Mouse (Mus musculus): ENCODE data around the gene Trp53tg5. TPM values are rescaled to one million over a fixed set of nuclear protein-coding genes. Genes with fewer than 3 reads are reported as not detected.

Trp53tg5 gene
- polyA plus RNA-seq, 1 experiment from 2014 or later = not detected

DNA sequence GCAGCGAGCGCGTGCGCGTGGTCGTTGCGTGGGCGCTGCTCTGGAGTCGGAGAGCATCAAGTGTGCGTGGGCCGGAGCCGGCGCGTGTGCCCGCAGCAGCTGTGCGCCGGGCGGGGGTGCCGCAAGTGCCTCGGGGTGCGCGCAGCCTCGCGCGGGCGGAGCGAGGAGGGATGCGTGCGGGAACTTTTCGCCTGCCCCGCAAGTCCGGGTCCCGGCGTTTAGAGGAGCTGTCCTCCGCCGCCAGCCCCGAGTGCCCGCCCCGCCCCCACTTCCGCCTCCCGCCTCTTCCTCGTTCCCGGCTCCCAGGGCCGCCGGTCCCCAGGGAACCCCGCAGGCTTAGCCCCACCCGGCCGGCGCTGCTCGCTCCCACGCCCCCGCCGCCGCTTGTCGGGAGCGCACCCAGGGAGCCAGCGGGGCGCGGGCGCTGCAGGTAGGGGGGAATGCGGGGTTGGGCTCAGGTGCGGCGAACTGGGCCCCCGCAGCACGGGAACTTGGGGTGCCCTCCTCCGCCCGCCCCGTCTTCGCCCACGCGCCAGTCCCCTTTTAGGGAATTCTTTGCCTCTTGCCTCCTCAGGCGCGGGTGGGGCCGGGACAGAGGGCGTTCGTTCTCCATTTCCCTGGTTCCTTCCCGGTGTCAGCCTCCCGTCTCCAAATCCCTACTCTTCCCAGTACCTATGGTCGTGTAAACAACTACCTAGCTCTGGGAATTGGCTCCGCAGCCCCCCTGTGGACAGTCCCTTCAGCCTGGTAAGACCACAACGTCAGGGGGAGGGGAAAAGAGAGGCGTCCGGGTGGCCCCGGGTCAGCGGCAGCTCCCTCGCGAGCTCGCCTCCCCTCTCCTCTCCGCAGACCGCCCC, 13.0 kb upstream of the Trp53tg5 start:
- peak; percentile 80 for DNase-seq (ENCODE audit: low spot score)
- Histone ChIP-seq H3K4me2 (ENCODE audit: low read length) (peak overlapping the region; percentile 66), H3K4me1 (replicated peaks; ENCODE audit: control insufficient read depth, insufficient read depth, low read length) (peaks cover 5% of the 10 kb centered on the region; the same call in 1 of the 2 replicates), H3K9ac (ENCODE audit: low read length) (peak overlapping the region; percentile 60), H3K27ac (ENCODE audit: low read depth) (no peak overlapping the region), H3K27me3 (replicated peaks; ENCODE audit: control insufficient read depth, insufficient read depth, low read length) (0 out of 2 replicates have a peak, but pooled peaks cover 4% of the 10 kb centered on the region), H3K9me3 (ENCODE audit: control insufficient read depth, low read length) (no peaks in the 10 kb centered on the region), H3K4me3 (ENCODE audit: low read depth, low read length) (peak overlapping the region; percentile 68), H3K36me3 (ENCODE audit: control insufficient read depth, insufficient read depth, low read length) (peaks cover 4% of the 10 kb centered on the region; the same call in 1 of the 2 replicates)
- peak; percentile 64; the same call in 1 of the 2 replicates for ATAC-seq (replicated peaks; ENCODE audit: low FRiP score, low TSS enrichment, low read depth)
- WGBS = under 1% methylated on average over 87 of the region's 90 CpGs

DNA sequence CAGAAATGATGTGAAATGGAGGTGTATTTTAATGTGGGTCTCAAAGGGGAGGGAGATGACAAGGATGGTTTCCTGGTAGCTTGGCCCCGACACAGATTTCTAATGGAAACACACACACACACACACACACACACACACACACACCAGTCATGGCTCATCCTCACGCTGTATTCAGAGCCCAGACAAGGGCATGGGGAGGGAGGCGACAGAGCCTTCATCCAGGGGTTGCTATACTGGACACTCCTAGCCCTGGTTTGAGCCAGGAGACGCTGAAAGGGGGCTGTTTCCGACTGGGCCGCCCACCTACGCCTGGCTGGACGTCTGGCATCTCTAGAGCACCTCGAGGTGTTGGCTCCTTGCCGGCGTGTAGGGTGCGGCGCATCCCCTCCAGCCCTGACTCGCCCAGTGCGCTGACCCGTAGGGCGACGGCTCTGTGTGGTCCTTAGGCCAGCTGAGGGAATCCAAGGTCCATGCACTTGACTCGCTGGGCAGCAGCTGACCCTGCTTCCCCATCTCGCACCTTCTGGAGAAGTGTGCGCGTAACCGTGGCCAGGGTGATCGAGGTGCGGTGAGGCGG, 12.2 kb upstream of the Trp53tg5 start, which contains the start of gene Dbndd2:
Gene Dbndd2 (plus strand): TSS at position 426 of the 577 bp plus-strand sequence.
- Histone ChIP-seq H3K36me3 (ENCODE audit: control insufficient read depth, insufficient read depth, low read length) (peaks cover 4% of the 10 kb centered on the region; the same call in 1 of the 2 replicates), H3K4me3 (ENCODE audit: low read depth, low read length) (peak within 1 kb of the TSS; percentile 68), H3K9me3 (ENCODE audit: control insufficient read depth, low read length) (no peaks in the 10 kb centered on the region), H3K27ac (ENCODE audit: low read depth) (no peak within 1 kb of the TSS), H3K27me3 (replicated peaks; ENCODE audit: control insufficient read depth, insufficient read depth, low read length) (0 out of 2 replicates have a peak, but pooled peaks cover 4% of the 10 kb centered on the region), H3K9ac (ENCODE audit: low read length) (peak within 1 kb of the TSS; percentile 60), H3K4me1 (replicated peaks; ENCODE audit: control insufficient read depth, insufficient read depth, low read length) (peaks cover 5% of the 10 kb centered on the region; the same call in 1 of the 2 replicates), H3K4me2 (ENCODE audit: low read length) (peak within 1 kb of the TSS; percentile 66)
- DNase-seq (ENCODE audit: low spot score) = peak; percentile 70
- 2% methylated on average over 26 of the region's 26 CpGs for WGBS
- ATAC-seq (replicated peaks; ENCODE audit: low FRiP score, low TSS enrichment, low read depth) = peak; percentile 58

DNA sequence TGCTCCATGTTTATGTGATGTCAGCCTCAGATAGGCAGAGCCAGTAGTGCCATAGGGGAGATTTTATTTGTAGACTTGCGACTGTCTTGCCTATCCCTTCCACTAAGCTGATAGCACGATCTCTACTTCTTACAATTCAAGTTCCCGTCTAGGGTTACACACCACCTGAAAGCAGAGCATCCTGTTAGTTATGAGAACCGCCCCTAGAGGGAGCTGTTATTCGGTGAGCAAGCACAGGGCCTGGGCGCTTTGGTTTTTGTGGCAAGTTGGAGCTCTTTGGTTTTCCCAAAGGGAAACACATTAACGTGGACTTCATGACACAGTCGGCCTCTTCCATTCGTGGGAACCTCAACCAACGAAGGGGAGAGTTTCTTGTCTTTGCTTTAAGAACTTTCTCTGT, 3.3 kb downstream of the Trp53tg5 start:
- H3K27ac ChIP-seq (ENCODE audit: low read depth) = no peak overlapping the region
- no peak overlapping the region for H3K4me2 ChIP-seq (ENCODE audit: low read length)
- no peaks in the 10 kb centered on the region for H3K4me1 ChIP-seq (replicated peaks; ENCODE audit: control insufficient read depth, insufficient read depth, low read length)
- ATAC-seq (replicated peaks; ENCODE audit: low FRiP score, low TSS enrichment, low read depth) (no peak), DNase-seq (ENCODE audit: low spot score) (no peak)
- peaks cover 16% of the 10 kb centered on the region for H3K36me3 ChIP-seq (ENCODE audit: control insufficient read depth, insufficient read depth, low read length)
- H3K9me3 ChIP-seq (ENCODE audit: control insufficient read depth, low read length) = no peaks in the 10 kb centered on the region
- no peaks in the 10 kb centered on the region for H3K27me3 ChIP-seq (replicated peaks; ENCODE audit: control insufficient read depth, insufficient read depth, low read length)
- 31% methylated on average over 10 of the region's 10 CpGs for WGBS
- H3K9ac ChIP-seq (ENCODE audit: low read length) = no peak overlapping the region
- no peak overlapping the region for H3K4me3 ChIP-seq (ENCODE audit: low read depth, low read length)

DNA sequence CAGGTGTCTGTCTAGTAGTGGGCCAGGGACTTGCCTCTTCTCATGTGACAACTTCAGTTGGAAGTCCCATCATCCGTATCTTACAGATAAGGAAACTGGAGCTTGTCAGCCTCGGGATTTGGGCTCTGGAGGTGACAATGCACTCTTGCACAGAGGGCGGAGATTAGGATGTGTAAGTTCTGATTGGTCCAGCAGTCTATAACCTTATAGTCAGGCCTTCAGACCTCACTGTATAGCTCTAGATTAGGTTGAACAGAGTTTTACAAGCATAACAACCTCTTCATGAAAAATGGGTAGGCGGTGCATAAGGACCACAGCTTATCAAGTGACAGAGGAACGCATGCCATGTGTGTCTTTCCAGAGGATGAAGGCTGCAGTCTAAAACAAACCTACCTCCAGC, 6.7 kb downstream of the Trp53tg5 start:
- ATAC-seq (replicated peaks; ENCODE audit: low FRiP score, low TSS enrichment, low read depth) (no peak), DNase-seq (ENCODE audit: low spot score) (no peak)
- H3K27ac ChIP-seq (ENCODE audit: low read depth) = no peak overlapping the region
- H3K9me3 ChIP-seq (ENCODE audit: control insufficient read depth, low read length) = no peaks in the 10 kb centered on the region
- WGBS = 81% methylated on average over 5 of the region's 5 CpGs
- no peak overlapping the region for H3K9ac ChIP-seq (ENCODE audit: low read length)
- H3K4me1 ChIP-seq (replicated peaks; ENCODE audit: control insufficient read depth, insufficient read depth, low read length) = peaks cover 5% of the 10 kb centered on the region; the same call in 1 of the 2 replicates
- peaks cover 31% of the 10 kb centered on the region for H3K36me3 ChIP-seq (ENCODE audit: control insufficient read depth, insufficient read depth, low read length)
- no peak overlapping the region for H3K4me3 ChIP-seq (ENCODE audit: low read depth, low read length)
- H3K4me2 ChIP-seq (ENCODE audit: low read length) = no peak overlapping the region
- H3K27me3 ChIP-seq (replicated peaks; ENCODE audit: control insufficient read depth, insufficient read depth, low read length) = no peaks in the 10 kb centered on the region

DNA sequence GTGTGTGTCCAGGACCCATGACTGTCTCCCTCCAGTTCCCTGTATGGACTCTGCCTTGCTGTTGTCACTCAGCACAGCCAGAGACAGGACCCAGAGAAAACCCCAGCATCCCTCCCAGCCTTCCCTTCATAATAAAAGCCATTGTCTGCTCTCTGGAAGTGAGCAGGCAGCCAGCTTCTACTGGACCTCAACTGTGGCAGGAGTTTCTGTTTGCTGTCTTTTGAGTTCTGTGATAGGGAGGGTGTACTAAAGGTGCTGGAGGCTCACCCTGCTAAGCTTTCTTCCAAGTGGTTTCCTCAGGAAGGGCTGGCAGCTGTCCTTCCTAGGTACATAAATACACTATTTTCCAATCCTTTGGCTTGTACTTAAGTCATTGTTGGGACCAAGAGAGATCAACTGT, 8.4 kb downstream of the Trp53tg5 start:
- H3K27ac ChIP-seq (ENCODE audit: low read depth) = no peak overlapping the region
- H3K4me1 ChIP-seq (replicated peaks; ENCODE audit: control insufficient read depth, insufficient read depth, low read length) = peaks cover 7% of the 10 kb centered on the region; the same call in 1 of the 2 replicates
- no peak overlapping the region for H3K4me2 ChIP-seq (ENCODE audit: low read length)
- H3K27me3 ChIP-seq (replicated peaks; ENCODE audit: control insufficient read depth, insufficient read depth, low read length) = no peaks in the 10 kb centered on the region
- ATAC-seq (replicated peaks; ENCODE audit: low FRiP score, low TSS enrichment, low read depth) (no peak), DNase-seq (ENCODE audit: low spot score) (no peak)
- no peaks in the 10 kb centered on the region for H3K9me3 ChIP-seq (ENCODE audit: control insufficient read depth, low read length)
- H3K9ac ChIP-seq (ENCODE audit: low read length) = no peak overlapping the region
- peaks cover 31% of the 10 kb centered on the region for H3K36me3 ChIP-seq (ENCODE audit: control insufficient read depth, insufficient read depth, low read length)
- no peak overlapping the region for H3K4me3 ChIP-seq (ENCODE audit: low read depth, low read length)

DNA sequence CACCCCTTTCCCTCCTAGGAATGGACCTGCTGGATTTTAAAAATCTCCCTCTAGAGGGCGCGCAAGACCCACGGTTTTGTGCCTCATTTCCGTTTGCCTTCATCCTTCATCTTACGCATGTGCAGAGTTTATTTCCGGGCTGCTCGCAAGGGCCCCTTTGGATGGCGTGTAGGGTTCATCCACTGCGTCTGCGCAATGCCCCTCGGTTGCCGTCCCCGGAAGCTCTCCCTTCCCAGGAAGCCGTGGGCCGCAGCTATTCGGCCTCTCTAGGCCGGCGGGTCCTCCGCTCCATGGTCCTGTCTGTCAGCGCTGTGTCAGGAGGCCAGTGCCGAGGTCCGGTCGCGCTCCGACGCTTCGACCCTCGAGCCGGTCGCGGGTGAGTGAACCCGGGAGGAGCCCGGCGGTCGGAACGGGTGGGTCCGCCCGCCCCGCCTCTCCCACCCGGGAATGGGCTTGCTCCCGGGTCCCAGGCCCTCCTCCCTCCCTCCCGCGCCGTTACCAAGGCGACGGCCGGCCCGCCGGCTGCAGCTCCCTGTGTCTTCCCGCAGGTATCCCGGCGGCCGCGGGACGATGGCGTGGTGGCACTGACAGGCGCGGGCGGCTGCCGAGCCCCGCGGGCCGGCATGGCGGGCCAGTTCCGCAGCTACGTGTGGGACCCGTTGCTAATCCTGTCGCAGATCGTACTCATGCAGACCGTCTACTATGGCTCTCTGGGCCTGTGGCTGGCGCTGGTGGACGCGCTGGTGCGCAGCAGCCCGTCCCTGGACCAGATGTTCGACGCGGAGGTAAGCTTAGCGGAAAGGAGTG, 12.6 kb downstream of the Trp53tg5 start, which contains the start of gene Gm20458:
Gene Gm20458 (plus strand): TSS at position 223 of the 807 bp plus-strand sequence.
- peak within 1 kb of the TSS; percentile 71 for H3K4me3 ChIP-seq (ENCODE audit: low read depth, low read length)
- WGBS = under 1% methylated on average over 72 of the region's 79 CpGs
- H3K27me3 ChIP-seq (replicated peaks; ENCODE audit: control insufficient read depth, insufficient read depth, low read length) = no peaks in the 10 kb centered on the region
- peaks cover 17% of the 10 kb centered on the region for H3K4me1 ChIP-seq (replicated peaks; ENCODE audit: control insufficient read depth, insufficient read depth, low read length)
- peak; percentile 95 for DNase-seq (ENCODE audit: low spot score)
- H3K27ac ChIP-seq (ENCODE audit: low read depth) = peak within 1 kb of the TSS; percentile 73; the same call in 1 of the 2 replicates
- peaks cover 26% of the 10 kb centered on the region for H3K36me3 ChIP-seq (ENCODE audit: control insufficient read depth, insufficient read depth, low read length)
- H3K4me2 ChIP-seq (ENCODE audit: low read length) = peak within 1 kb of the TSS; percentile 82
- H3K9ac ChIP-seq (ENCODE audit: low read length) = peak within 1 kb of the TSS; percentile 67
- ATAC-seq (replicated peaks; ENCODE audit: low FRiP score, low TSS enrichment, low read depth) = peak; percentile 93
- no peaks in the 10 kb centered on the region for H3K9me3 ChIP-seq (ENCODE audit: control insufficient read depth, low read length)

DNA sequence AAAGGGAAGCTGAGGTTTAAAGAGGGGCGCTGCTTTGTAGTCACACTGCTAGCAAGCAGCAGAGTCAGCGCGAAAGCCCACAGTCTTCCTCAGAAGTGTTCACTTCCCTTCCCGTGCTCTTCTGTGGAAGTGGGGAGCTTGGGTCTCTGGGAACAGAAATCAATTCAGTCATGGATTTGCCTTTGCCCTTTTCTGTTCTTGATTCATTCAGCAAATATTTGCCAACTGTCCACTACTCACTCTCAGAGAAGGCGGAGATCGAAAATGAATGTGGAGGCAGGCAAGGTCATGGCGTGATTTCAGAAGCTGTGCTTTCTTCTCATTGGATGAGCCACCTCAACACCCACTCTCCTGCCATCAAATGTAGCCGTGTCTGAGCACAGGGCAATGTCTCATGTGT, 15.0 kb downstream of the Trp53tg5 start:
- Histone ChIP-seq H3K9ac (ENCODE audit: low read length) (no peak overlapping the region), H3K27me3 (replicated peaks; ENCODE audit: control insufficient read depth, insufficient read depth, low read length) (no peaks in the 10 kb centered on the region), H3K9me3 (ENCODE audit: control insufficient read depth, low read length) (no peaks in the 10 kb centered on the region), H3K4me3 (ENCODE audit: low read depth, low read length) (no peak overlapping the region), H3K27ac (ENCODE audit: low read depth) (peak overlapping the region; percentile 57), H3K36me3 (ENCODE audit: control insufficient read depth, insufficient read depth, low read length) (peaks cover 6% of the 10 kb centered on the region; the same call in 1 of the 2 replicates), H3K4me2 (ENCODE audit: low read length) (no peak overlapping the region), H3K4me1 (replicated peaks; ENCODE audit: control insufficient read depth, insufficient read depth, low read length) (peaks cover 25% of the 10 kb centered on the region)
- ATAC-seq (replicated peaks; ENCODE audit: low FRiP score, low TSS enrichment, low read depth) (no peak), DNase-seq (ENCODE audit: low spot score) (no peak)
- 69% methylated on average over 8 of the region's 8 CpGs for WGBS

DNA sequence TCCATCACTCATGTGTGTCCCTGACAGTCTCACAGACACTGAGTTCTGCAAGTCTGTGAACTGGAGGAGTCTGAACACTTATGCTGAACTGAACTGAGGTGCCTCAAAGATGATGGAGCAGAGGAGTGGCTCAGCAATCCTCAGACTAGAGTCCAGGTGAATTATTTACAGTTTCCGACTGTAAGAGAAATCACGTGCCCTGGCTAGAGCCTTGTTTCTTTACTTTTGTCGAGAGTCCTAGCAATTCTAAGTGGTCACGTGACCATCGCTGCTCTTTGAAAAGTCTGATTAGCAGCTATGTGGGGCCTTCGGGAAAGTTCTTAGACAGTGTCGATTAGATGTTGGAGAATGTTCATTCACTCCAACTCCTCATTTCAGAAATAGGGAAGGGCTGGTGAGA, 15.6 kb downstream of the Trp53tg5 start:
- no peak overlapping the region for H3K4me3 ChIP-seq (ENCODE audit: low read depth, low read length)
- H3K27ac ChIP-seq (ENCODE audit: low read depth) = peak overlapping the region; percentile 43; the same call in 1 of the 2 replicates
- no peaks in the 10 kb centered on the region for H3K9me3 ChIP-seq (ENCODE audit: control insufficient read depth, low read length)
- H3K4me2 ChIP-seq (ENCODE audit: low read length) = no peak overlapping the region
- DNase-seq (ENCODE audit: low spot score) = no peak
- H3K27me3 ChIP-seq (replicated peaks; ENCODE audit: control insufficient read depth, insufficient read depth, low read length) = no peaks in the 10 kb centered on the region
- WGBS = 50% methylated on average over 7 of the region's 7 CpGs
- H3K4me1 ChIP-seq (replicated peaks; ENCODE audit: control insufficient read depth, insufficient read depth, low read length) = peaks cover 25% of the 10 kb centered on the region
- peak; percentile 53 for ATAC-seq (replicated peaks; ENCODE audit: low FRiP score, low TSS enrichment, low read depth)
- no peak overlapping the region for H3K9ac ChIP-seq (ENCODE audit: low read length)
- H3K36me3 ChIP-seq (ENCODE audit: control insufficient read depth, insufficient read depth, low read length) = no peaks in the 10 kb centered on the region
